Mouse (Mus musculus) T-helper 1 cell (primary cell): Measurements from ENCODE around the gene Etnk1.
"Not testable (repeated sequence)": the region's sequence is repeated elsewhere in the genome, so short reads cannot be mapped to it uniquely, and the experiment has no call there.

Experiments used
- in situ Hi-C: fragments of 300-600 bp; cut with MboI, MseI; formaldehyde crosslinking; loops from one replicate; pipeline ENCODE4 v1.15.1; 2025; ENCODE audit warnings: high pct_unique_total_duplicates

Etnk1 gene

GRCm38 (mm10) chr6:143166452-143167357, at the start of gene Etnk1:
Gene Etnk1, plus strand, starts transcription at chr6:143167221.
- in situ Hi-C loops, result loop anchor here (10.0 kb wide), 1 partner anchor 62 kb away; the partner anchor contains the start of gene C2cd5

GRCm38 (mm10) chr6:143119325-143119724, 47.7 kb upstream of the Etnk1 start:
- in situ Hi-C loops, result loop anchor here (25.0 kb wide), 1 partner anchor 1568 kb away; no protein-coding TSS in a partner anchor

GRCm38 (mm10) chr6:143125721-143126120, 41.3 kb upstream of the Etnk1 start:
- in situ Hi-C loops, result no loop called here

DNA sequence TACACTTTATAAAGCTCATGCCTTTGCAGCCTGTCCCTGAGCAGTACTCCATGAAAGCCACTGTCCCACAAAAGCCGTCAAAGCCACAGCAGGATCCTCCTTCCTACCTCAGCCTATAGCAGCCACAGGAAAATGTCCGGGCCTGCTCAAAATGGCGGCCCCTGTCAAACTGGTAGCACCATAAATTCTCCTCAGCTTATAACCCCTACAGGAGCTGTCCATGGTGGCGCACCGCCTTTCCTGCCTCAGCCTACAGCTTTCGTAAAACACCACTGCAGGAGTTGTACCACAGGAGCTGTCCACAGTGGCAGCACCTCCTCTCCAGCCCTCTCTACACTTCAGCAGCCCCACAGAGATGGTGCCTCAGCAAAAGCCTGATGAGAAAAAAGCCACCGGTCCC, 37.6 kb upstream of the Etnk1 start:
- in situ Hi-C loops, result no loop called here

- in situ Hi-C loops, result no loop called here
Measured at GRCm38 (mm10) chr6:143129952-143130351, 37.1 kb upstream of the Etnk1 start.

DNA sequence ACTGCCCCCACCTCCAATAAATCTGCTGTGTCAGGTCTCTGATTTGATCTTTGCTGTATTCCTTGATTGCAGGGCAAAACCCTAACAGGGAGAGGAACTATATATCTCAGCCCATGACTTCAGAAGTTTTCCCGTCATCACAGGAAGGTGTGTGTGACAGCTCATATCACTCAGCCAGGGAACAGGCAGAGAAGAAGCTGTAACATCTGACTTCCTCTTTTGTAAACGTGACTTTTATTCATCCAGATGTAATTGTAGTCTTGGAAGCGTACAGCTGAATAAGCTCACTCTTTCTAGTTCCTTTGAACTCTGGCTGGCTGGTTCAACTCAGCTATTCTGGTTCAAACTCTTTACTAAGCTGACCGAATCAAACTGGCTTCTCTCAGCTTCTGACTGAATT, 36.6 kb upstream of the Etnk1 start:
- in situ Hi-C loops, result no loop called here

DNA sequence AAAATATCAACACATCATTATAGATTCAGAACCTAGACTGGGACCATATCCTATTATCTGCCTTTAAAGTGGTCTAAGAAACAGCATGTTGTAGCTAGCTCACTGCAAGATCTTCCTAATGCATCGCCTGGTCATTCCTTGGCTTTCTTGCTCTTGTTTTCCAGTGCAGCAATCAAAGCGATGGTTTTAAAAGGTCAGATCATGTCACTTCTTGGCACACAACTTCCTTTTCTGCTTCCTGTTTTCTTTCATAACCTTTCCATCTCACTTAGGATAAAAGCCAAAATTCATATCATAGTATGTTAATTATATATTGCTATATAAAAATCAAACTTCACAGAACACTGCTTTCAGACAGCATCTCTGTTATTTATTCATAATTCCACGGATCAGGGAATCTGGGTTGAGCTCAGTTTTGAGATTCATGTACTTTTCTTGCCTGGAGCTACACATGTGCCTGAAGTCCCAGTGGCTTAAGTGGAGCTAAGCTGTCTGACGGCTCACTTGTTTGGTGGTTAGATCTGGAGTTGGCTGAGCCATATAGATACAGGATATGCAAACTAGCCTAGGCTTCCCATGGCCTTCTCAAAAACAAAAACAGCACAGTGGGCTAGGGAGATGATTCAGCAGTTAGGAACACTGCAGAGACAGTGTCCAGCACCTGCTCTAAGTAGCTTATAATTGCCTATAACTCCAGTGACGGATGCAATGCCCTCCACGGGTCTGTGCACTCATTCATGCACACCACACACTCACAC, 34.9 kb upstream of the Etnk1 start:
- in situ Hi-C loops, result no loop called here

DNA sequence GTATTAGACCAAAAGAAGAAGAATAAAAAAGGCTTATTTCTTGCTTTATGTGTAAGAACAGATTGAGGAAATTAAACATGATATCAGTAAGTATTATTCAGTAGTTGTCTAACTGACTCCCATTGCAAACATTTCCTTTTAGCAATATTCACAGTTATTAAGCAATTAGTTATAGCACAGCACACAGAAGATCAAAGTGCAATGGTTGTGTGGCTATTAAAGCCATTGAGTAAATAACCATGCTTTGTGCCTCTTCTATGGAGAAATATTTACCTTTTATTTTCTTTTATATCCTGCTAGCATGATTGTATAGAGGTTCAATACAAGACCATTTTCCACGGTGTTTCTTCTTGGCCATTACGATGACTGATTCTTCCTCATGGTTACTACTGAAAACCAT, 33.9 kb upstream of the Etnk1 start:
- in situ Hi-C loops, result no loop called here

- in situ Hi-C loops, result no loop called here
Measured at GRCm38 (mm10) chr6:143135097-143135496, 31.9 kb upstream of the Etnk1 start.

DNA sequence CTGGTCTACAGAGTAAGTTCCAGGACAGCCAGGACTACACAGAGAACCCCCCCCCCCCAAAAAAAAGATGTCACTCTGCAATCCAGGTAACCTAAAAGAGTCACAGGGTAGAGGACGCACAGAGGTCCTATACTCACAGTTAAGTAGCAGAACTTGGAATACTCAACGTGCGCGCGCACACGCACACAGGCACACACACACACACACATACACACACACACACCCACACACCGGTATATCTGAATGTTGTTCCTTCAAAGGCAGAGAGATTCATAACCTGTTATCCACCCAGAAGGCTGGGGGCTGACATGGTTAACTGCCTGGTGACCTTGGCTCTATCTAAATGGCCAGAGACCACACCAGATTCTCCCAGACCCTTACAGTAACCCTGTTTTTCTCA, 30.3 kb upstream of the Etnk1 start:
- in situ Hi-C loops, result no loop called here

GRCm38 (mm10) chr6:143137341-143137740, 29.7 kb upstream of the Etnk1 start:
- in situ Hi-C loops, result no loop called here

DNA sequence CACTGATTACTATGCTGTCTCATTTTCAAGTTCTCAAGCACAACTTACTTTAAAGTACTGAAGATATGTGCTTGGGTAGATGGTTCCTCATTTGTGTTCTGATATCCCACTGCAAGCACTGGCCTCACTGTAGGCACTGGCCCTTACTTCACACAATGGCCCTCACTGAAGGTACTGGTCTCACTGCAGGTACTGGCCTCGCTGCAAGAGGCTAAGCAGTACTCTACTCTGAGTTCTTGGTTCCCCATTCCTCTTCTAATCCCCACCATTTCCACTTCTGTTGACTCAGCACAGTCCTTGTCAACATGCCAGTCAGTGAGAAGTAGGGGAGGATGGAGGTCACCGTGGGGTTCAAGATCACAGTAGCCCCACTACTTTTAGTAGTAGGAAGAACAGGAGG, 27.6 kb upstream of the Etnk1 start:
- in situ Hi-C loops, result no loop called here

- in situ Hi-C loops, result no loop called here
Measured at GRCm38 (mm10) chr6:143140884-143141283, 26.1 kb upstream of the Etnk1 start.

DNA sequence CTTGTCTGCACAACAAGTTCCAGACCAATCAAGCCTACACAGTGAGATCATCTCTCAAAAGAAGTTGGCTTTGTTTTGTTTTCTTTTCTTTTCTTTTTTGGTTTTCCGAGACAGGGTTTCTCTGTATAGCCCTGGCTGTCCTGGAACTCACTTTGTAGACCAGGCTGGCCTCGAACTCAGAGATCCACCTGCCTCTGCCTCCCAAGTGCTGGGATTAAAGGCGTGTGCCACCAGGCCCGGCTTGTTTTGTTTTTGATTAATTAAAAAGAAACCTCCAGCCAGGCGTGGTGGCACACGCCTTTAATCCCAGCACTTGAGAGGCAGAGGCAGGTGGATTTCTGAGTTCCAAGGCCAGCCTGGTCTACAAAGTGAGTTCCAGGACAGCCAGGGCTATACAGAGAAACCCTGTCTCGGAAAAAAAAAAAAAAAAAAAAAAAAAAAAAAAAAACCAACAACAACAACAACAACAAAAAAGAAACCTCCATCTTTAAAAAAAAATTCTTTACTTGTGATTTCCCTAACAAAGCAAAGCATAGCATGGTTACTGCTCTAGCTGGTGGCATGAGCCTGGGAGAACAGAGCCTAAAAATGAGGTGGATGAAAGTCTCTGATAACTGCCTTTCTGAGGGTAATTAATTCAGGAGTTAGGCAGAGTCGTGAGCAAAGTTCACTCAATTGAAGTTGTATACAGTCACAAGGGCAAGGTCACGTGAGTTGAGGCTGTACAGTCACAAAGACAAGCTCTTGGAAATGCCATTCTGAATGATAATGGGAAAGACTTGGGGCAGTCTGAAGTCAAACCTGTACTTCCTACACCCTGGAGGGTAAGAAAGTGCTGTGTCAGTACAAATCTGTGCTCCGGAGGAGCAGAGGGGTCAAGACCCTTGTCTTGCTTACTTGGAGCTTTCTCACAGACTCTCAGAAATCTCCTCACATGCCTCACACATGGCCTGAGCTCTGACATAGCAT, 25.1 kb upstream of the Etnk1 start:
- in situ Hi-C loops, result not testable (repeated sequence)

DNA sequence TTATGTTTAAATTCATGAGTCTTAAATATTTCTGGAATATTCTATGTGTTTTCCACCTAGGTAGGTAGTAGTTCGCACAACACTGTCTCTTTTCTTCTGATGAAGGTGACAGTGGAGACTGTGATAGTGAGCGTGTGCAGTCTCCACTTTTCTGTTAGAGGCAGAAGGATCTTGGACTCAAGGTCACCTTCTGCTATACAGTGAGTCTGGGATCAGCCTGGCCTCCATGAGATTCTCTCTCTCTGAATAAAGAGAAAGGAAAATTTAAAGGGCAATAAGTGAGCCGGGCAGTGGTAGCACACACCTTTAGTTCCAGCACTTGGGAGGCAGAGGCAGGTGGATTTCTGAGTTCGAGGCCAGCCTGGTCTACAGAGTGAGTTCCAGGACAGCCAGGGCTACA, 24.2 kb upstream of the Etnk1 start:
- in situ Hi-C loops, result no loop called here

DNA sequence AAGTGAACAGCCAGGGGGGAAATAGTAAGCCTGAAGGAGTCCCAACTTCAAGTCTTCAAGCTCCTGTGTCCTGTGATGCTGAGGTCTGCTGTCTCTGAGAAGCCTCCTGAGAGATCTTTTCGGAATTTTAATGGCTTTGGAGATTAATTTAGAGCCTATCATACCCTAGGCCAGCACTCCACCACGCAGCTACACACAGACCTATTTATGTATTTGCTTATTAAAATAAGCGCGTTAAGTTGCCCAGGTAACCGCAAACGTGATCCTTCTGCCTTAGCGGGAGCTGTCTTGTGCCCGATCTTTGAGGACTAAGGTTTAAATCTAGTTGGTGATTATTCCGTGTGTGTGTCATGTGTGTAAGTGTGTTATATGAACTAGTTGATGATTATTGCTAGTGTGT, 23.7 kb upstream of the Etnk1 start:
- in situ Hi-C loops, result no loop called here

DNA sequence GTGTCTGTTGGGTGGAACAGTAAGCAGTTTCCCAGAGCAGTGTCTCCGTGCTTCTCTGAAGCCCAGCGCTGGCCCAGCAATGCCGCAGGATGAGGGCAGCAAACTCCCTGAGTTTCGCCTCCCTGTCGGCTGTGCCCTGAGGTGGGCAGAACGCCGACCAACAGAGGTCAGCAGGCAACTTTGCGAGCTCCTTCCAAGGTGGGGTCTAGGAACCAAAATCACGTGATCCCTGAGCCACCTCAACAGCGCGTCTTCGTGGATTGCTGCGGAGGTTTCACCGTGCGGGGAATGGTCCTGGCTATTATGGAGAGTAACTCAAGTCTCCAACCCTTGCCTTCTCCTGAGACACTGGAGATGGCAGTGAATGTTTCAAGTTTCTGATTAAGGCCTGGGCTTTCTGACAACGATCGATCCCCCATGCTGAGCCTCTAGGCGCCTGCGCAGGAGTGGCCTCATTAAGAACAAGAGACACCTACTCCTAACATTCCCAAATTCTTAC, 23.2 kb upstream of the Etnk1 start:
- in situ Hi-C loops, result no loop called here

- in situ Hi-C loops, result no loop called here
Measured at GRCm38 (mm10) chr6:143144556-143144955, 22.5 kb upstream of the Etnk1 start.

DNA sequence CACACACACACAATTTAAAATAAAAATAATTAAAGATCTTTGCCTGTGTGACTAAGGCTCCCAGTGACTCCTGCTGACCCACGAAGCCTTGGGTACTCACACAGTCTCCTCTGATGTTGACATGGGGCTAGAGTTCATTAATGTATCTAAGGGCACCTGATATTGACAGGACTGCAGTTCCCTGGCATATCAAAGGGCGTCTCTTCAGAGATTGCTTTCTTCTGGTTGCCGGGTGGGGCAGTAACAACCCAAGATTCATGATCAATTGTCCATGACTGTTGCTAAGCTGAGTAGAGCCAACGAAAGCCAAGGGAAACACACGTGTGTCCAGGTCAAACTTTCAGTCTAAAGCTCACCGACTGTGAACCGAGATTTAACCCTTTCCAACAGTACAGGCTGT, 22.0 kb upstream of the Etnk1 start:
- in situ Hi-C loops, result no loop called here

- in situ Hi-C loops, result no loop called here
Measured at GRCm38 (mm10) chr6:143146756-143147155, 20.3 kb upstream of the Etnk1 start.

DNA sequence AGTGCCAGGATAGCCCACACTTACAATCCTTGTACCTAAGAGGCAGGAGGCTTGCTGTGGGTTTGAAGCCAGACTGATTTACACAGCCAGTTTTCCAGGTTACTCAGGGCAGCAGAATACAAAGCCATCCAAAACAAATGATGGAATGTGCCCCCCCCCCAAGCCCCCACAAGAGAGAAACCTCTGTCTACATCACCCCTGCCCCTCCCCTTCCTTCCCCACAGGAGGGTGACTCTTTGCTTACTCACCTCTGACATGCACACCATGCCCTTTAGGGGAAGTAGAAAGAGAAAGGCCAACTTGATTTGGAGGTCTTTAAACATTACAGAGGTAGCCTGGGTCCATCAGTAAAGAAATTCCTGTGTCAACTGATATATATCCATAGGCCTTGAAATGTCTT, 18.2 kb upstream of the Etnk1 start:
- in situ Hi-C loops, result no loop called here
